Mouse (Mus musculus) megakaryocyte, embryonic 14.5 days (primary cell): ENCODE results near the gene Shank3.

Source experiments
- FLI1 ChIP-seq: IDR thresholded peaks from 2 replicates; pipeline ENCODE4 v1.6.1; 2012; ENCODE audit warnings: low read length, inconsistent platforms, mixed read lengths
- GATA1 ChIP-seq: IDR thresholded peaks from 3 replicates; pipeline ENCODE4 v1.6.1; 2012; ENCODE audit warnings: mixed read lengths, low read length, inconsistent platforms, borderline replicate concordance

GRCm38 (mm10) chr15:89473921-89474320, 25.5 kb upstream of the Shank3 start:
- no peak for TF ChIP-seq GATA1
- TF ChIP-seq FLI1: no peak
